Mouse (Mus musculus): ENCODE results near the gene Swap70.

DNA sequence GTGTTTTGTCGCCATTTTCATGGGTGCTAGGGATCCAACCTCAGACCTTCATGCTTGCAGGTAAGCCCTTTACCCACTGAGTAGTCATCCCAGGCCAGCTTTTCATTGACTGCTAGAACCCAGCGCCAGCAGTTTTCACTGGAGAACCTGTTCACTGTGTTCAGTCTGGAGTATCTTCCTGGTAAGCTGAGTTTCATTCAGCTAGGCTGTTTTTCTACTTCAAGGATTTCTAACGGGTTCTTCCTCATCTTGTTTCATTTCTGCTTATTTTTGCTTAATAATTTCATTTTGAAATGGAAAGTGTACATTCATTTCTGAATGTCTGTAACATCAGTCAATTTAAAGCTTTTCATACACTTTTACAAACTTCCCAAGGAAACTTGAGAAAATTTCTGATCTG is 36.9 kb upstream of the Swap70 start:
- TF ChIP-seq CTCF (IDR thresholded peaks at IDR 0.05; ENCODE audit: low read depth, low read length), result no peak
- no peak for TF ChIP-seq POLR2A (IDR thresholded peaks at IDR 0.05; ENCODE audit: extremely low read depth, insufficient read depth, low read length)

Measured in liver, adult 2 months (tissue).